Mouse (Mus musculus) lung, adult 2 months (tissue): ENCODE measurements around the gene Lrfn1. TPM values are rescaled to one million over a fixed set of nuclear protein-coding genes. Genes with fewer than 3 reads are reported as not detected.

Source experiments
- DNase-seq: peaks from one replicate; pipeline ENCODE4 v3.0.0; 2022
- H3K4me1 ChIP-seq: fragments of 200-500 bp; 2 replicates; pipeline ENCODE4 v1.6.1; 2011; ENCODE audit warnings: low read length; ENCODE audit not compliant: control insufficient read depth, insufficient read depth
- H3K4me3 ChIP-seq: fragments of 200-500 bp; replicated peaks from 2 replicates; pipeline ENCODE3; 2011; ENCODE audit warnings: low read depth, mild to moderate bottlenecking, control low read depth, low read length; ENCODE audit errors: extremely low read depth
- CTCF ChIP-seq: fragments of 200-500 bp; IDR thresholded peaks from 2 replicates; pipeline ENCODE4 v1.5.1; 2011; ENCODE audit warnings: mild to moderate bottlenecking, low read length, control low read depth; ENCODE audit not compliant: insufficient read depth
- POLR2A ChIP-seq: fragments of 200-500 bp; IDR thresholded peaks from 2 replicates; pipeline ENCODE4 v1.6.1; 2011; ENCODE audit warnings: low read depth, mild to moderate bottlenecking, control low read depth, low read length, borderline replicate concordance; ENCODE audit errors: extremely low read depth
- WGBS: fragments of 180-500 bp; shearing (Covaris S2); methylation state at CpG from one replicate; pipeline ENCODE4 v1.1.7; 2018; 5-methylcytosine and 5-hydroxymethylcytosine counted together
- polyA plus RNA-seq: library from polyadenylated mRNA; depleted of rRNA; stranded (reverse); fragments of >200 nt; gene quantifications from 2 replicates; pipeline ENCODE4 v1.2.3, GENCODE M21; 2012

The Lrfn1 gene
- polyA plus RNA-seq, 1 experiment = 5.5 TPM

DNA sequence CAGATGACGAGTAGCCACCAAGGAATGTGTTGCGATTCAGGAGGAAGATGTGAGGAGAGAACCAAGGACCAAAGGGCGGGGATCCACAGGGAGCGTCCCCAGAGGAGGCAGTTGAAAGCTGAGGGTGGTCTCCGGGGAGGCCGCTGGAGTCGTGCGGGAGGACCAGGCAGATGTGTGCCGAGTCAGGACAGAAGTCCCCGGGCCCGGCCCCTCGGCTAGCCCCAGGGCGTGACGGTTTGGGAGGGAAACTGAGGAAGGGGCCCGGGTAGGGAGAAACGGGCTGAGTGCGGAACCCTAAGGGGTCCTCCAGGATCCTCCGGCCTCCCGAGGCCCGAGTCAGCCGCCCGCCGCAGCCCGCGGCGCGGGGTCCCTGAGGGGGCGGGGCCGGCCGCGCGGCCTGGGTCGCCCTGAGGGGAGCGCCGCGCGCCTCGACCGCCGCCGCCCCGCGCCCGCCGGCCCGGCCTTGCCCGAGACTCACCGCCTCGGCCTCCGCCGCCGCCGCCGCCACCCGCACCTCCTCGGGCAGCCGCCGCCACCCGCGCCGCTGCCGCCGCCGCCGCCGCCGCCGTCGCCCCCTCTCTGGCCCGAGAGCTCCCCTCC, 16.0 kb upstream of the Lrfn1 start:
- peak; percentile 24 for DNase-seq
- WGBS = under 1% methylated on average over 32 of the region's 70 CpGs
- TF ChIP-seq CTCF (no peak), POLR2A (no peak)

DNA sequence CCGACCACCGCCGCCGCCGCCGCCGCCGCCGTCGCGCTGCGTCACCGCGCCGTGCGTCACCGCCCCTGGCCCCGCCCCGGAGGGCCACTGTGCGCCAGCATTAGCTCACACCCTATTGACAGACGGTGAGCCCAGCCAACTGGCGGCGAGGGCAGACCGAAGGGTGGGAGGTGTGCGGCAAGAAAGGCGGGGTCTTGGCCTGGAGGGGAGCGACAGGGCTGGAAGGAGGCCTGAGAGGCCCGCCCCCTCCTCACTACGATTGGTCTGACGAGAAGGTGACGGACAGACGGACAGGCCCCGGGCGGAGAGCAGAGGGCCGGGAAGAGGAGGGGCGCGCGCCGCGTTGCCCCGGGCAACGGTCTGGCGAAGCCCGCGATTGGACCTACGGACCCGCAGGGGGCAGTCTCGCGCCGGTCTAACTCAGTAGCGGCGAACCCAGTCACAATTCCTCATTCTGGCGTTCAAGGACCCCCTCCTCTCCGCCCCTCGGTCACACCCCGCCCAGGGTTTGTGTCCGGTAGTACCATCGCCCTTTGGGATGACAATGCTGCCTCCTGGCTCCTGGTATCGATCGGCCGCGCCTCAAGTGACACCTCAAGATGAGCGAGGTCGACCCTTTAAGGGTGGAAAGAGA, 15.4 kb upstream of the Lrfn1 start:
- H3K4me3 ChIP-seq = peak overlapping the region; percentile 88
- WGBS = under 1% methylated on average over 47 of the region's 64 CpGs
- TF ChIP-seq POLR2A = peak; percentile 69; the same call in 1 of the 2 replicates
- peak; percentile 64 for TF ChIP-seq CTCF
- DNase-seq = peak; percentile 100
- peaks cover 12% of the 10 kb centered on the region; the same call in 1 of the 2 replicates for H3K4me1 ChIP-seq

More for the DNA sequence above, 16.0 kb upstream of the Lrfn1 start:
- H3K4me1 ChIP-seq = peaks cover 14% of the 10 kb centered on the region; the same call in 1 of the 2 replicates
- H3K4me3 ChIP-seq = peak overlapping the region; percentile 64

DNA sequence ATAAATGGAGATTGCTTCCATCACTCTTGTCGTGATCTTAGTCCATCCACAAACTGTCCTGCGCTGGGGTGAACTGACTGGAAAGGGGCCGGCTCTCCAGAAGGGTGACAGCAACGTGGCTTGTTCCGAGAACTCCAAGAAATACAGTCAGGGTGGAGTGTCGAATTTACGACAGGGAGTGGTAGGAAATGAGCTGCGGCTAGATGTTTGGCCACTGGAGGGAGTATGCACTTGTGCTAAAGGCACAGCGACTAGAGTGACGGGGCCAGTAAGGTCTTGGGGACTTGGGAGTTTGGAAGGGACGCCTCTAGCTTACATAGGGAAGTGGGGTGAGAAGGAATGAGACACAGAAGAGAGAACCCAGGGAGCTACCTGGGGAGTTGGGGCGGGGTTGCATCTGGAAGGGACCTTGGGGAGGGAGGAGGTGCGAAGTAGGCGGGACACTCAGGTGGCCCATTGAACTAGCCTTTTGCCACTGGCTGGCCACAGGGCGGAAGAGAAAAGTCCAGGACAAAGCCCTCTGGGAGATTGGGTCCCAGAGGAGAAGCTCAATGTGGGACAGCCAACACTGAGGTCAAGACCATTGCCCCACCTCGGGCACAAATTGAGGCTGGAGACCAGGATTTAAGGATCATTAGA, 14.7 kb upstream of the Lrfn1 start, which contains the start of gene Gmfg:
TSS of gene Gmfg (plus strand) at position 516 of the 639 bp plus-strand sequence.
- Histone ChIP-seq H3K4me3 (peak within 1 kb of the TSS; percentile 88), H3K4me1 (peaks cover 10% of the 10 kb centered on the region; the same call in 1 of the 2 replicates)
- WGBS = 4% methylated on average over 16 of the region's 16 CpGs
- peak; percentile 81 for DNase-seq
- TF ChIP-seq POLR2A = peak; percentile 68; the same call in 1 of the 2 replicates
- TF ChIP-seq CTCF = peak; percentile 76

DNA sequence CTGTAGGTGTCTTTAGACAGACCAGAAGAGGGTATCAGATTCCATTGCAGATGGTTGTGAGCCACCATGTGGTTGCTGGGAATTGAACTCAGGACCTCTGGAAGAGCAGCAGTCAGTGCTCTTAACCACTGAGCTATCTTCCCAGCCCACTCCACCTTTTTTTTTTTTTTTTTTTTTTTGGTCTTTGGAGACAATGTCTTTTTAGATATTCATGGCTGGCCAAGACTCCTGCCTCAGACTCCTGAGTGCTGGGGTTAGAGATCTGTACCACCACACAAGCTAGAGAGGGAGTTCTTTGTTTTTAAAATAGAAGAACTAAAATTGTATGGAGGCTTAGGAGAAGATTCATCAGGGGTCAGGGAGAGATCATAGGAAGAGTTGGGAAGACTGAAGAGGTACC, 13.8 kb upstream of the Lrfn1 start:
- Histone ChIP-seq H3K4me3 (no peak overlapping the region), H3K4me1 (peaks cover 9% of the 10 kb centered on the region; the same call in 1 of the 2 replicates)
- DNase-seq = no peak
- TF ChIP-seq CTCF (no peak), POLR2A (no peak)

GRCm38 (mm10) chr7:28438771-28439170, 13.0 kb upstream of the Lrfn1 start:
- TF ChIP-seq CTCF = no peak
- no peak for TF ChIP-seq POLR2A
- WGBS = 91% methylated on average over 2 of the region's 2 CpGs
- H3K4me3 ChIP-seq = no peak overlapping the region
- peaks cover 3% of the 10 kb centered on the region; the same call in 1 of the 2 replicates for H3K4me1 ChIP-seq
- no peak for DNase-seq

DNA sequence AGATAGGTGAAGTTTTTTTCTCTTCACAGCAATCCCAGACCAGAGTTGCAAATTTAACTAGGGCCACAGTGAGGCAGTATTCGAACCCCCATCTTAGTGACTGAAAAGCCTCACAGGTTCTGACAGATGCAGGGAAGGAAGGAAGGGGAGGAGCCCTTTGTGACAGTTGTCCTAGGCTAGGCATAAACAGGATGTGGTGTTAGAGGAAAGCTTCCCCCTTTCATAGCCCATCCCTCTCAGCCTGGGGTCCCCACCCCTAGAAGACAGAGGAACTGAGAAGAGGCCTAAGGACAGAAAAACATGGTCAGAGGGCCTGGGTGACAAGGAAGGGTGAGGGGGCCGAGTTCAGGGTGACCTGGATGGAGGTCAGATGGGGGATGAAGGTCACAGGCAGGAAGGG, 11.0 kb upstream of the Lrfn1 start:
- peak overlapping the region; percentile 46 for H3K4me3 ChIP-seq
- peak; percentile 33 for DNase-seq
- TF ChIP-seq POLR2A (peak; percentile 60; the same call in 1 of the 2 replicates), CTCF (no peak)
- 27% methylated on average over 2 of the region's 2 CpGs for WGBS
- H3K4me1 ChIP-seq = no peaks in the 10 kb centered on the region; the same call in 1 of the 2 replicates

GRCm38 (mm10) chr7:28441776-28442485, 9.8 kb upstream of the Lrfn1 start:
- H3K4me3 ChIP-seq = no peak overlapping the region
- no peaks in the 10 kb centered on the region; the same call in 1 of the 2 replicates for H3K4me1 ChIP-seq
- TF ChIP-seq CTCF = no peak
- no peak for TF ChIP-seq POLR2A
- DNase-seq = no peak
- 77% methylated on average over 14 of the region's 14 CpGs for WGBS

- H3K4me3 ChIP-seq = no peak overlapping the region
- DNase-seq = no peak
- H3K4me1 ChIP-seq = no peaks in the 10 kb centered on the region
- no peak for TF ChIP-seq CTCF
- no peak for TF ChIP-seq POLR2A
- WGBS = 11% methylated on average over 4 of the region's 4 CpGs
These were observed 9.1 kb upstream of the Lrfn1 start for GRCm38 (mm10) chr7:28442688-28443087.
